Mouse (Mus musculus) bone marrow, adult 2 months (tissue): ENCODE results near the gene Tspyl3. TPM values are rescaled to one million over a fixed set of nuclear protein-coding genes. Genes with fewer than 3 reads are reported as not detected.

Source experiments
- H3K27ac ChIP-seq: fragments of 200-500 bp; 2 replicates; pipeline ENCODE4 v1.5.1; 2012; ENCODE audit warnings: low read depth, mild to moderate bottlenecking, control low read depth, inconsistent platforms, low read length; ENCODE audit not compliant: control insufficient read depth, poor library complexity, insufficient read depth
- H3K4me1 ChIP-seq: fragments of 200-500 bp; 2 replicates; pipeline ENCODE4 v1.6.1; 2011; ENCODE audit warnings: low read length; ENCODE audit not compliant: control insufficient read depth, insufficient read depth
- H3K4me3 ChIP-seq: fragments of 200-500 bp; replicated peaks from 2 replicates; pipeline ENCODE3; 2011; ENCODE audit warnings: mild to moderate bottlenecking, low read depth, low read length, control low read depth; ENCODE audit not compliant: control insufficient read depth
- CTCF ChIP-seq: fragments of 200-500 bp; IDR thresholded peaks from 2 replicates; pipeline ENCODE4 v1.5.1; 2011; ENCODE audit warnings: low read length, control low read depth; ENCODE audit not compliant: control insufficient read depth, insufficient read depth
- POLR2A ChIP-seq: fragments of 200-500 bp; IDR thresholded peaks from 2 replicates; pipeline ENCODE4 v1.6.1; 2011; ENCODE audit warnings: low read depth, mild to moderate bottlenecking, control low read depth, low read length, borderline replicate concordance; ENCODE audit not compliant: control insufficient read depth
- WGBS: fragments of 180-500 bp; shearing (Covaris S2); methylation state at CpG from one replicate; pipeline ENCODE4 v1.1.7; 2018; 5-methylcytosine and 5-hydroxymethylcytosine counted together
- polyA plus RNA-seq: library from polyadenylated mRNA; stranded (reverse); fragments of >200 nt; gene quantifications from 2 replicates; pipeline ENCODE4 v1.2.4, GENCODE M21; 2011; ENCODE audit warnings: low replicate concordance; ENCODE audit not compliant: missing spikeins, insufficient read depth, insufficient read length

Tspyl3 gene
- polyA plus RNA-seq, 1 experiment: 5.5 TPM

- TF ChIP-seq POLR2A (no peak), CTCF (no peak)
- Histone ChIP-seq H3K27ac (no peak overlapping the region), H3K4me1 (no peaks in the 10 kb centered on the region; the same call in 1 of the 2 replicates), H3K4me3 (no peak overlapping the region)
- WGBS: 82% methylated on average over 3 of the region's 3 CpGs
Measured at GRCm38 (mm10) chr2:153177188-153177587, 48.1 kb downstream of the Tspyl3 start.

- TF ChIP-seq POLR2A: no peak
- TF ChIP-seq CTCF: no peak
- no peaks in the 10 kb centered on the region; the same call in 1 of the 2 replicates for H3K4me1 ChIP-seq
- H3K4me3 ChIP-seq: no peak overlapping the region
- 79% methylated on average over 8 of the region's 8 CpGs for WGBS
- no peak overlapping the region for H3K27ac ChIP-seq
Measured at GRCm38 (mm10) chr2:153175995-153176570, 49.2 kb downstream of the Tspyl3 start.

Other genes starting within 250 kb of the Tspyl3 start
- 29.8 and 30.9 TPM in 2 replicates for gene Pdrg1, start 210.0 kb downstream of the Tspyl3 start, polyA plus RNA-seq
- not detected in 2 replicates for gene Xkr7, start 193.6 kb downstream of the Tspyl3 start, polyA plus RNA-seq
- 4.8 and 8.3 TPM in 2 replicates for gene Ccm2l, start 159.5 kb downstream of the Tspyl3 start, polyA plus RNA-seq
- gene Hck, start 117.0 kb downstream of the Tspyl3 start, polyA plus RNA-seq: 20.0 and 54.3 TPM in 2 replicates
- 12.6 and 18.3 TPM in 2 replicates for gene Tm9sf4, start 64.1 kb downstream of the Tspyl3 start, polyA plus RNA-seq
- gene Plagl2, start 16.0 kb upstream of the Tspyl3 start, polyA plus RNA-seq: 8.8 and 10.8 TPM in 2 replicates
- 8.2 and 12.6 TPM in 2 replicates for gene Pofut1, start 16.1 kb upstream of the Tspyl3 start, polyA plus RNA-seq
- 6.3 and 10.9 TPM in 2 replicates for gene Kif3b, start 66.0 kb upstream of the Tspyl3 start, polyA plus RNA-seq
- 35.7 and 56.2 TPM in 2 replicates for gene Asxl1, start 120.4 kb upstream of the Tspyl3 start, polyA plus RNA-seq